Mouse (Mus musculus) midbrain, embryonic 11.5 days (tissue): ENCODE data around the gene Pou3f1. TPM values are rescaled to one million over a fixed set of nuclear protein-coding genes. Genes with fewer than 3 reads are reported as not detected.

Experiments
- ATAC-seq: fragments of 200-750 bp; cut with Nextera tagmentation; 2 replicates; pipeline ENCODE4 v1.8.0; 2017; ENCODE audit warnings: moderate TSS enrichment, moderate library complexity; ENCODE audit not compliant: low FRiP score
- DNase-seq: peaks from one replicate; pipeline ENCODE4 v3.0.0; 2015; ENCODE audit warnings: low spot score; ENCODE audit errors: missing footprints
- H3K27ac ChIP-seq: fragments of 300-500 bp; sonication (generic); 2 replicates; pipeline ENCODE4 v1.5.1; 2014; ENCODE audit warnings: low read depth, low read length
- H3K27me3 ChIP-seq: fragments of 300-500 bp; sonication (generic); 2 replicates; pipeline ENCODE4 v1.6.1; 2014; ENCODE audit warnings: mild to moderate bottlenecking, low read length, moderate library complexity, mixed read lengths; ENCODE audit not compliant: control insufficient read depth, insufficient read depth
- H3K36me3 ChIP-seq: fragments of 300-500 bp; sonication (generic); 2 replicates; pipeline ENCODE4 v1.6.1; 2014; ENCODE audit warnings: mild to moderate bottlenecking, low read length, moderate library complexity, mixed read lengths; ENCODE audit not compliant: control insufficient read depth, insufficient read depth
- H3K4me1 ChIP-seq: fragments of 300-500 bp; sonication (generic); 2 replicates; pipeline ENCODE4 v1.6.1; 2014; ENCODE audit warnings: low read length; ENCODE audit not compliant: control insufficient read depth, insufficient read depth
- H3K4me2 ChIP-seq: fragments of 300-500 bp; sonication (generic); 2 replicates; pipeline ENCODE4 v1.6.1; 2014; ENCODE audit warnings: mild to moderate bottlenecking, moderate library complexity
- H3K4me3 ChIP-seq: fragments of 300-500 bp; sonication (generic); 2 replicates; pipeline ENCODE4 v1.5.1; 2014; ENCODE audit warnings: low read depth, low read length
- H3K9ac ChIP-seq: fragments of 300-500 bp; sonication (generic); 2 replicates; pipeline ENCODE4 v1.6.1; 2014; ENCODE audit warnings: low read length
- H3K9me3 ChIP-seq: fragments of 300-500 bp; sonication (generic); 2 replicates; pipeline ENCODE4 v1.6.1; 2016; ENCODE audit warnings: low read length; ENCODE audit not compliant: control insufficient read depth
- WGBS: fragments of 180-500 bp; shearing (Covaris S2); extraction: QIAGEN DNeasy Blood & Tissue Kit; methylation state at CpG from one replicate; pipeline ENCODE4 v1.1.7; 2014; 5-methylcytosine and 5-hydroxymethylcytosine counted together
- polyA plus RNA-seq: library from polyadenylated mRNA; unstranded; fragments of >200 nt; fragmentation: Nextera tagmentation; extraction: Ambion mirVana; gene quantifications from 2 replicates; pipeline ENCODE4 v1.2.1, GENCODE M21; 2014

Gene Pou3f1
- polyA plus RNA-seq, 1 experiment from 2014 or later, result 20.5 TPM

DNA sequence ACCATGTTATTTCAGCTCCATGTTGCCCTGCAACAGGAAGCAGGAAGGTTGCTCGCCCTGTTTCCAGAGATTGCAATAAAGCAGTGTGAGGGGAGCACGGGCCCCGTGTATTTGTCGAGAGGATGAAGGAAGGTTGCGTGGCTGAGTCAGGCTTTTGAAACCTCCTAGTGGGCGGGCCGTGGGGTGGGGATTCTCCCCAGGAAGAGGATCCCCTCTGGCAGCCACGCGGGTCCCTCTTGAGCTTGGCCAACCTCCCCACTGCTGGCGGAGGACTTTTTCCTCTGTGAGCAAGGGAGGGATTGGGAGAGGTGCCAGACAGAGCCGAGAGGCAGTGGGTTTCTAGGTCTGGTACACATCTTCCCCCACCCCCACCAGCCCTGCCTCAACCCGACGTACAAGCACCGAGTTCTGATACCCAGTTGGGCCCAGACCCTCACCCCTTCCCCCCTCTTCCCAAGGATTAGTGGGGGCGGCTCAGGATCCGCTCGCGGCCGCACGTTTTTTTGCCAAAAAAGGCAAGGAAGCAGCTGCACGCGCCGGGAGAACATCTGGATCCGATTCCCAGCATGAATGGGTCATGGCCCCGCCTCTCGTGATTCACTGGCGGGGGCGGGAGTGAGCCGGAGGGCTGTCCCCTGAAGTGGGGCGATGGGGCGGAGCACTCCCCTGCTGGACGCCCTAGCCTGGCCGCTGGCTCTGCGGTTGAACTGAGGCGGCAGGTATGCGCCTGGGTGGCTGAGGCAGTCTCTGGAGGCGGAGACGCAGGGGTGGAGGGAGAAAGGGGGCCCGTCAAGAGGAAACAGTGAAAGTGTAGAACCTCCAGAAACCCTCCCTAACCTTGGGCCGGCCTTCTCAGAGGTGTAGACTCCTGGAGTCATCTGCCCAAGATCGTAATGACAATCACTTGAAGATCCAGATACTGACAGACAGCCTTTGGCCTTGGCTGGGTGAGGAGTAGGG is 52.2 kb downstream of the Pou3f1 start:
- Histone ChIP-seq H3K9ac (peak overlapping the region; percentile 54), H3K4me2 (peak overlapping the region; percentile 47), H3K4me3 (peak overlapping the region; percentile 20), H3K27me3 (peaks cover 2% of the 10 kb centered on the region; the same call in 1 of the 2 replicates), H3K9me3 (no peaks in the 10 kb centered on the region), H3K36me3 (no peaks in the 10 kb centered on the region), H3K27ac (peak overlapping the region; percentile 25; the same call in 1 of the 2 replicates), H3K4me1 (peaks cover 36% of the 10 kb centered on the region)
- ATAC-seq, result peak; percentile 69
- DNase-seq, result peak; percentile 94
- WGBS, result 1% methylated on average over 41 of the region's 41 CpGs

DNA sequence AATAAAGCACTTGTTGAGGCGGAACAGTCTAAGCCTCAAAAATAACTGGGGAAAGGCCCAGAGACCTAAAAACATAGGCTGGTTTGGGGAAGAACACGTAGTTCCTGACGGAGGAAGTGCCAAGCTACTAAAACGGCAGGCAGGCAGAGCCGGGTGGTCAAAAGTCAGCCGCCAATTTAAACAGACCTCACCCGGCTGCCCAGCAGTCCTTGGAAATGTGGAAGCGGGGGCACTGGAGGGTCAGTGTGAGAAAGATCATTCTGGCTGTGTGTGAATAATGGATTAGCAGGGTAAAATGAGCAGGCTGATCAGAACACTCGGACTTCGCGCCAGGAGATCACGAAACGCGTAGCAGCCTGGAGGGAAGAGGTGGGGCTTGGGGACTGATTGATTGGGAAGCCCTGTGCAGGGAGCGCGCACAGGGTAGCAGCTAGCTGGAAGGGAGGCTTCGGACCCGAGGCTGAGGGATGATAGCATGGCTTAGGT is 53.4 kb downstream of the Pou3f1 start:
- peak overlapping the region; percentile 49 for H3K9ac ChIP-seq
- H3K27ac ChIP-seq, result no peak overlapping the region; the same call in 1 of the 2 replicates

More for the DNA sequence above, 53.4 kb downstream of the Pou3f1 start:
- Histone ChIP-seq H3K4me1 (peaks cover 26% of the 10 kb centered on the region), H3K4me3 (peak overlapping the region; percentile 19; the same call in 1 of the 2 replicates), H3K27me3 (peaks cover 2% of the 10 kb centered on the region; the same call in 1 of the 2 replicates), H3K4me2 (peak overlapping the region; percentile 41), H3K9me3 (no peaks in the 10 kb centered on the region), H3K36me3 (no peaks in the 10 kb centered on the region)
- peak; percentile 94 for DNase-seq
- ATAC-seq, result no peak
- WGBS, result 3% methylated on average over 18 of the region's 18 CpGs

Other genes with a start within 250 kb of the Pou3f1 start
- gene 3100002H09Rik, start 46.0 kb upstream of the Pou3f1 start, polyA plus RNA-seq, result 0.16 TPM in 1 of 2 replicates, not detected in the other
- 66.2 and 75.4 TPM in 2 replicates for gene Utp11, start 36.8 kb downstream of the Pou3f1 start, polyA plus RNA-seq
- gene Fhl3, start 43.9 kb downstream of the Pou3f1 start, polyA plus RNA-seq, result 3.9 and 4.5 TPM in 2 replicates
- gene Sf3a3, start 58.0 kb downstream of the Pou3f1 start, polyA plus RNA-seq, result 221 and 236 TPM in 2 replicates
- gene Inpp5b, start 85.0 kb downstream of the Pou3f1 start, polyA plus RNA-seq, result 24.6 and 28.2 TPM in 2 replicates
- 12.9 and 16.7 TPM in 2 replicates for gene Mtf1, start 145.3 kb downstream of the Pou3f1 start, polyA plus RNA-seq
- gene Yrdc, start 193.9 kb downstream of the Pou3f1 start, polyA plus RNA-seq, result 43.0 and 47.9 TPM in 2 replicates
- gene 1110065P20Rik, start 194.4 kb downstream of the Pou3f1 start, polyA plus RNA-seq, result 52.7 and 60.0 TPM in 2 replicates
- 10.2 and 11.5 TPM in 2 replicates for gene Maneal, start 205.4 kb downstream of the Pou3f1 start, polyA plus RNA-seq
- 4.6 and 4.7 TPM in 2 replicates for gene Epha10, start 224.1 kb downstream of the Pou3f1 start, polyA plus RNA-seq